Mouse (Mus musculus) embryonic facial prominence, embryonic 11.5 days (tissue): ENCODE measurements around the gene Serpina1a. TPM values are rescaled to one million over a fixed set of nuclear protein-coding genes. Genes with fewer than 3 reads are reported as not detected.
"Not testable (repeated sequence)": the region's sequence is repeated elsewhere in the genome, so short reads cannot be mapped to it uniquely, and the experiment has no call there.

Experiments
- ATAC-seq: fragments of 200-750 bp; cut with Nextera tagmentation; replicated peaks from 2 replicates; pipeline ENCODE4 v1.8.0; 2017; ENCODE audit warnings: low read depth; ENCODE audit not compliant: insufficient number of reproducible peaks, low FRiP score, low TSS enrichment
- DNase-seq: peaks from one replicate; pipeline ENCODE4 v3.0.0-alpha.2; 2015; ENCODE audit warnings: low spot score
- H3K27ac ChIP-seq: fragments of 300-500 bp; sonication (generic); replicated peaks from 2 replicates; pipeline ENCODE4 v1.5.1; 2014; ENCODE audit warnings: mild to moderate bottlenecking, low read depth, low read length, control low read depth
- H3K27me3 ChIP-seq: fragments of 300-500 bp; sonication (generic); 2 replicates; pipeline ENCODE4 v1.6.1; 2014; ENCODE audit warnings: mild to moderate bottlenecking, low read length, moderate library complexity, mixed read lengths; ENCODE audit not compliant: control insufficient read depth, insufficient read depth
- H3K36me3 ChIP-seq: fragments of 300-500 bp; sonication (generic); replicated peaks from 2 replicates; pipeline ENCODE4 v1.6.1; 2014; ENCODE audit warnings: low read depth, mild to moderate bottlenecking, low read length, moderate library complexity, mixed read lengths; ENCODE audit not compliant: control insufficient read depth, insufficient read depth
- H3K4me1 ChIP-seq: fragments of 300-500 bp; sonication (generic); 2 replicates; pipeline ENCODE4 v1.6.1; 2014; ENCODE audit warnings: low read length, mixed read lengths; ENCODE audit not compliant: control insufficient read depth, insufficient read depth
- H3K4me2 ChIP-seq: fragments of 300-500 bp; sonication (generic); 2 replicates; pipeline ENCODE4 v1.6.1; 2014; ENCODE audit warnings: low read depth, mild to moderate bottlenecking, control low read depth, low read length, moderate library complexity
- H3K4me3 ChIP-seq: fragments of 300-500 bp; sonication (generic); 2 replicates; pipeline ENCODE4 v1.5.1; 2014; ENCODE audit warnings: low read depth, low read length, control low read depth
- H3K9ac ChIP-seq: fragments of 300-500 bp; sonication (generic); replicated peaks from 2 replicates; pipeline ENCODE4 v1.6.1; 2014; ENCODE audit warnings: mild to moderate bottlenecking, control low read depth, low read length
- H3K9me3 ChIP-seq: fragments of 300-500 bp; sonication (generic); replicated peaks from 2 replicates; pipeline ENCODE4 v1.6.1; 2016; ENCODE audit warnings: mild to moderate bottlenecking, low read length, inconsistent platforms, mixed read lengths; ENCODE audit not compliant: control insufficient read depth
- WGBS: fragments of 180-500 bp; shearing (Covaris S2); extraction: QIAGEN DNeasy Blood & Tissue Kit; methylation state at CpG from one replicate; pipeline ENCODE4 v1.1.7; 2014; 5-methylcytosine and 5-hydroxymethylcytosine counted together
- polyA plus RNA-seq: library from polyadenylated mRNA; unstranded; fragments of >200 nt; fragmentation: Nextera tagmentation; extraction: Ambion mirVana; gene quantifications from 2 replicates; pipeline ENCODE4 v1.2.1, GENCODE M21; 2014

The Serpina1a gene
- not detected in 2 replicates for polyA plus RNA-seq

DNA sequence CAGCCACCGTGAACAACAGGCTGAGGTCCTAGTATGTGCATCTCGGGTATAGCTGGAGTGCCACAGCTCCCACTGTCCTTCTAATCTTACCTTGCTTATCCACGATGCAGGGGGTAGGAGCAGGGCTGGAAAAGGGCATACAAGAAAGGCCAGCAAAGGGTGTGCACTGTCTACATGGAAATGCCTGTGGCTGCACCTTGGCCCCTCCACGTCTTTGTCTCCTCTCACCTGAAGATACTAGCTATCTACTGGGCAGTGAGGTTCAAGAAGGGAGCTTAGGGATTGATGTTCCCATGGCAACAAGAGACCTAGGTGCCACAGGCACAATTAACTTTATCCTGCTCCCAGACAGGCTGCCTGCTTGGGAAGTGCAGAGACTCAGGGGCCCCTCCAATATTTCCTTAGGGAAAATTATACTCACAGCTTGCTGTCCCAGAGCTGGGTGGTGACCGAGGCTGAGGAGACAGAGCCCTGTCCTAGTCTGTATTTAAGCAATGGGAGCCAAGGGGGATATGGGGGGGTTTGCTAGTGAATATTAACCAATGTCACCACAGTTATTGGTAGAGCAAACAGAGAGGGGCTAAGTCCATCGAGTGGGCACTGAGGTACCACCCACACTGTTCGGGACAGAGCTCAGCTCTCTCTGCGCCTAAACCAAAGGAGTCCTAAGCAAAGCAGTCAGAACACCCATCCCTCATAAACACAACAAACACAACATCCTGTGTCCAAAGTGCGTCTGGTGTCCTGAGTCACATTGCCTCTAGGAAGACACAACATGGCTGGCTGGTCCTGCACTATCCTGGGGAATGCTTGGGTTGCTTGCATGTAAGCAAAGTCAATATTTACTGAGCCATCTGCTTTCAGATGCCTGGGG is at the start of gene Serpina1a:
Serpina1a (minus strand) TSS at position 462 of the 874 bp plus-strand sequence.
- not testable (repeated sequence) for H3K4me1 ChIP-seq, H3K36me3 ChIP-seq, ATAC-seq, H3K9ac ChIP-seq, H3K27me3 ChIP-seq, DNase-seq, H3K4me2 ChIP-seq, H3K4me3 ChIP-seq, H3K9me3 ChIP-seq, H3K27ac ChIP-seq
- WGBS, result 83% methylated on average over 9 of the region's 9 CpGs

DNA sequence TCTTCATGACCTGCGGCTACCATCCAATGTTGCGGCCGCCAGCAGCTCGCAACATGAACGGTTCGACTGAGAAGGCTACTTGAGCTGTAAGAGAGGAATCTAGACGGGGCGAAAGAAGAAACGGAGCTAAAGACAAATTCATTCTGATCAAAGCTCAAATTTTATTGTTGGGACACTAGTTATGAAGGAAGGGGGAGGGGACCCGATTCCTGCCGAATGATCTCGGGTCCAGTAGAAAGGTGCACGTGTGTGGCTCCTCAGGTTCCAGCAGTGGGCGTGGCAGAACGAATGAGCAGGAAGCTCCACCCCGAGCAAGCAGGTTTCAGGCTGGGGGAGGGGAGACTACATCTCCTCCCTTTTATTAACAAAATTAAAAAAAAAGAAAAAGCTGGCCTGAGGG is 45.8 kb upstream of the Serpina1a start:
- 90% methylated on average over 10 of the region's 16 CpGs for WGBS
- not testable (repeated sequence) for H3K4me3 ChIP-seq, H3K36me3 ChIP-seq, H3K27me3 ChIP-seq, H3K4me1 ChIP-seq, H3K4me2 ChIP-seq, H3K9ac ChIP-seq, H3K9me3 ChIP-seq, H3K27ac ChIP-seq, ATAC-seq, DNase-seq

DNA sequence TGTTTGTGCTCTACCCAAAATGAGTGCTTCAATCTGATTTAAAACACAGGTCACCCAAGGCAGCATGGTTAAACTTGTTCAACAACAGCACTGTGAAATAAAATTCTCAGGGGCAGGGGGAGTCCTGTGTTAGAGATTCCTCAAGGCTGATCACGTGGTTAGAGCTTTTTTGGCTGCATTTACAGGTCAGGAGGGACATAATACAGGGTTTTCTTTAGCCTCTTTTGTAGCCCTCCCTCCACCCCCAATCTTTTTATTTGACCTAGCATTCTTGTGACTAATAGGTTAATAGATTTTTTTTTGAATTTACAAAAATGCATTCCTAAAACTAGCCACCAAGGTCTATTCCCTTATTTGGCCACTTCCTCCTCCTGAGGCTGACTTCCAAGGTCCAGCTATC is 44.4 kb upstream of the Serpina1a start:
- H3K27me3 ChIP-seq, H3K4me1 ChIP-seq, ATAC-seq, H3K9me3 ChIP-seq, H3K4me2 ChIP-seq, DNase-seq, H3K9ac ChIP-seq, H3K27ac ChIP-seq, H3K4me3 ChIP-seq, H3K36me3 ChIP-seq: not testable (repeated sequence)
- WGBS, result 32% methylated on average over 1 of the region's 1 CpGs

DNA sequence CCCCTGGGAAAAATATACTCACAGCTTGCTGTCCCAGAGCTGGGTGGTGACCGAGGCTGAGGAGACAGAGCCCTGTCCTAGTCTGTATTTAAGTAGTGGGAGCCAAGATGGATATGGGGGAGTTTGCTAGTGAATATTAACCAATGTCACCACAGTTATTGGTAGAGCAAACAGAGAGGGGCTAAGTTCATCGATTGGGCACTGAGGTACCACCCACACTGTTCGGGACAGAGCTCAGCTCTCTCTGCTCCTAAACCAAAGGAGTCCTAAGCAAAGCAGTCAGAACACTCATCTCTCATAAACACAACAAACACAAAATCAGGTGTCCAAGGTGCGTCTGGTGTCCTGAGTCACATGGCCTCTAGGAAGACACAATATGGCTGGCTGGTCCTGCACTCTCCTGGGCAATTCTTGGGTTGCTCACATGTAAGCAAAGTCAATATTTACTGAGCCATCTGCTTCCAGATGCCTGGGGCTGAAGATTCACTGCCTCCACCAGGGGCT is 41.5 kb upstream of the Serpina1a start, which contains the start of gene Serpina1c:
Serpina1c (minus strand) TSS at position 51 of the 504 bp plus-strand sequence.
- H3K9me3 ChIP-seq, H3K4me1 ChIP-seq, H3K4me3 ChIP-seq, H3K27ac ChIP-seq, DNase-seq, H3K9ac ChIP-seq, H3K36me3 ChIP-seq, H3K27me3 ChIP-seq, ATAC-seq, H3K4me2 ChIP-seq: not testable (repeated sequence)
- WGBS, result 83% methylated on average over 4 of the region's 4 CpGs

DNA sequence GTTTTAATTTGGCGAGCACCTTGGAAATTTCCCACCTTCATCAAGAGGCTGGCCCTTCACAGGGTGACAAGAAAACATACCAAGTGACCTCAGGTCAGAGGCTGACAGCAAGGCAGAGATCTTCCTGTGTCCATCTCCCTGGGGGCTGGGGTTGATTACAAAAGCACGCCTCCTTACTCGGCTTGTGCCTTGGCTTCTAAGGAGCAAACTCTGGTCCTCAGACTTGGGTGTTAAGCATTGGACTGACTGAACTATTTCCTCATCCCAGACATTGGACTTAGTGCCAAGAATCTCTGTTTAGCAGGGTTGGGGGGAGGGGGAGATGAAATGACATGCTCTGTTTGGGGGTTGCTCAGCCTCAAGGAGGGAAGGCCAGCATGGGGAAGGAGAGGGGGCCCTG is 38.6 kb upstream of the Serpina1a start:
- H3K4me2 ChIP-seq, DNase-seq, H3K9me3 ChIP-seq, H3K36me3 ChIP-seq, H3K9ac ChIP-seq, H3K27me3 ChIP-seq, H3K27ac ChIP-seq, H3K4me3 ChIP-seq, ATAC-seq, H3K4me1 ChIP-seq: not testable (repeated sequence)
- 86% methylated on average over 3 of the region's 3 CpGs for WGBS

DNA sequence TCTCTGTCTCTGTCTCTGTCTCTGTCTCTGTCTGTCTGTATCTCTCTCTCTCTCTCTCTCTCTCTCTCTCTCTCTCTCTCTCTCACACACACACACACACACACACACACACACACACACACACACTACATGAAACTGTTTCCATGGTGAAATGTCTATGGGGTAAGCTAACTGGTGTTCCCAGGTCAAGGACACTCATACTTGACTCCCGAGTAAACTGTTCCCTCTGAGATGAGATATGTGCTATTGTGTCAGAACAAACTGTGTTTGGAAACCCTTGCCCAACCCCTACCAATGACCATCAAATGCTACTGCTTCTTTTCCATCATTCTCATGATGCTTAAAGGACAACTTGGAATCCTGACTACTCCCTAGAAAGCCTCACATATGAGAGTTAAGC is 3.5 kb upstream of the Serpina1a start:
- H3K4me3 ChIP-seq, H3K9ac ChIP-seq, H3K4me2 ChIP-seq, H3K27me3 ChIP-seq, DNase-seq, H3K4me1 ChIP-seq, H3K27ac ChIP-seq, H3K9me3 ChIP-seq, ATAC-seq, H3K36me3 ChIP-seq: not testable (repeated sequence)
- WGBS, result 87% methylated on average over 1 of the region's 1 CpGs

DNA sequence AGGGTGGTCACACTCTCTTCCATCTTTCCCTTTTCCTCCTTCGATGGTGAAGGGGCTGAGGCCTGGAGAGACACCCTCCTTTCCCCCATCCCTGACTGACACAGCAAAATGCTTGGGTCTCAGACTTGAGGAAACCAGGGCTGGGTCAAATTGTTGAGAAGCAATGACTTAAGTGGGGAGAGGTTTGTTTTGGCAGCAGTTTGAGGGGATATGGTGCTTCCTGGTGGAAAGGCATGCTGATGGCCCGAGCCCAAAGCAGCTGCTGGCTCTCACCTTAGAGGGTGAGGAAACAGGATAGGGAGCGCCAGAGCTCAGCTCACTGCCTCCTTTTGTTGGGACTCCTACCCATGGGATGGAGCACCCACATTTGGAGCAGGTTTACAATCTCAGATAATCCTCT is 2.4 kb downstream of the Serpina1a start:
- H3K4me2 ChIP-seq, result no peak overlapping the region
- WGBS, result 66% methylated on average over 3 of the region's 3 CpGs
- H3K9ac ChIP-seq, result no peak overlapping the region
- no peaks in the 10 kb centered on the region for H3K4me1 ChIP-seq
- no peak overlapping the region for H3K4me3 ChIP-seq
- H3K27me3 ChIP-seq, result no peaks in the 10 kb centered on the region
- no peak overlapping the region for H3K27ac ChIP-seq
- DNase-seq (no peak), ATAC-seq (no peak)
- no peaks in the 10 kb centered on the region for H3K9me3 ChIP-seq
- H3K36me3 ChIP-seq, result no peaks in the 10 kb centered on the region

DNA sequence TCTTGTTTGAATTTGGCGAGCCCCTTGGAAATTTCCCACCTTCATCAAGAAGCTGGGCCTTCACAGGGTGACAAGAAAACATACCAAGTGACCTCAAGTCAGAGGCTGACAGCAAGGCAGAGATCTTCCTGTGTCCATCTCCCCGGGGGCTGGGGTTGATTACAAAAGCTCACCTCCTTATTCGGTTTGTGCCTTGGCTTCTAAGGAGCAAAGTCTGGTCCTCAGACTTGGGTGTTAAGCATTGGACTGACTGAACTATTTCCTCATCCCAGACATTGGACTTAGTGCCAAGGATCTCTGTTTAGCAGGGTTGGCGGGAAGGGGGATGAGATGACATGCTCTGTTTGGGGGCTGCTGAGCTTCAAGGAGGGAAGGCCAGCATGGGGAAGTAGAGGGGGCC is 2.8 kb downstream of the Serpina1a start:
- H3K36me3 ChIP-seq, H3K4me1 ChIP-seq, H3K27me3 ChIP-seq, H3K9me3 ChIP-seq, H3K4me3 ChIP-seq, DNase-seq, H3K4me2 ChIP-seq, H3K27ac ChIP-seq, H3K9ac ChIP-seq, ATAC-seq: not testable (repeated sequence)
- WGBS, result 79% methylated on average over 3 of the region's 4 CpGs
